Mouse (Mus musculus): Measurements from ENCODE around the gene Rasl11a. TPM values are rescaled to one million over a fixed set of nuclear protein-coding genes. Genes with fewer than 3 reads are reported as not detected.
A peak's percentile ranks its signal among the peaks of the same experiment; 100 is the strongest.

Gene Rasl11a
- 11.2 and 13.0 TPM in 2 replicates for polyA plus RNA-seq (2015; fragmentation: Nextera tagmentation; extraction: Ambion mirVana)

GRCm38 (mm10) chr5:146844945-146845365 lies at the start of gene Rasl11a:
Rasl11a (plus strand) TSS chr5:146845071.
- H3K4me1 ChIP-seq, result peaks cover 27% of the 10 kb centered on the region
- H3K4me3 ChIP-seq (replicated peaks), result peak within 1 kb of the TSS; percentile 65
- H3K4me2 ChIP-seq (replicated peaks), result peak within 1 kb of the TSS; percentile 100
- ATAC-seq (ENCODE audit: insufficient number of reproducible peaks, low FRiP score, low TSS enrichment, low read depth), result peak; percentile 88
- under 1% methylated on average over 40 of the region's 40 CpGs for WGBS
- H3K36me3 ChIP-seq, result no peaks in the 10 kb centered on the region
- H3K9me3 ChIP-seq (replicated peaks), result no peaks in the 10 kb centered on the region
- peak within 1 kb of the TSS; percentile 61; the same call in 1 of the 2 replicates for H3K27ac ChIP-seq (replicated peaks)
- H3K9ac ChIP-seq, result peak within 1 kb of the TSS; percentile 50
- no peaks in the 10 kb centered on the region for H3K27me3 ChIP-seq

GRCm38 (mm10) chr5:146795728-146796127 lies 49.1 kb upstream of the Rasl11a start:
- Histone ChIP-seq H3K9me3 (replicated peaks) (no peaks in the 10 kb centered on the region), H3K27ac (replicated peaks) (no peak overlapping the region), H3K9ac (no peak overlapping the region), H3K27me3 (no peaks in the 10 kb centered on the region), H3K4me3 (replicated peaks) (no peak overlapping the region), H3K4me1 (peaks cover 34% of the 10 kb centered on the region), H3K36me3 (no peaks in the 10 kb centered on the region), H3K4me2 (replicated peaks) (no peak overlapping the region)
- no peak for ATAC-seq (ENCODE audit: insufficient number of reproducible peaks, low FRiP score, low TSS enrichment, low read depth)
- 71% methylated on average over 13 of the region's 13 CpGs for WGBS

- Histone ChIP-seq H3K4me3 (replicated peaks) (no peak overlapping the region), H3K27ac (replicated peaks) (no peak overlapping the region), H3K9ac (no peak overlapping the region), H3K4me1 (peaks cover 13% of the 10 kb centered on the region), H3K9me3 (replicated peaks) (0 out of 2 replicates have a peak, but pooled peaks cover 5% of the 10 kb centered on the region), H3K36me3 (no peaks in the 10 kb centered on the region), H3K27me3 (no peaks in the 10 kb centered on the region), H3K4me2 (replicated peaks) (no peak overlapping the region)
- WGBS, result 53% methylated on average over 9 of the region's 9 CpGs
- no peak for ATAC-seq (ENCODE audit: insufficient number of reproducible peaks, low FRiP score, low TSS enrichment, low read depth)
Measured at GRCm38 (mm10) chr5:146798031-146798430, 46.8 kb upstream of the Rasl11a start.

GRCm38 (mm10) chr5:146806004-146806430 lies 38.9 kb upstream of the Rasl11a start:
- Histone ChIP-seq H3K27ac (replicated peaks) (no peak overlapping the region), H3K9me3 (replicated peaks) (0 out of 2 replicates have a peak, but pooled peaks cover 5% of the 10 kb centered on the region), H3K27me3 (no peaks in the 10 kb centered on the region), H3K4me2 (replicated peaks) (no peak overlapping the region), H3K36me3 (no peaks in the 10 kb centered on the region), H3K4me1 (no peaks in the 10 kb centered on the region), H3K4me3 (replicated peaks) (no peak overlapping the region), H3K9ac (no peak overlapping the region)
- no peak for ATAC-seq (ENCODE audit: insufficient number of reproducible peaks, low FRiP score, low TSS enrichment, low read depth)
- 66% methylated on average over 8 of the region's 8 CpGs for WGBS

GRCm38 (mm10) chr5:146809951-146810350 lies 34.9 kb upstream of the Rasl11a start:
- H3K27me3 ChIP-seq, result no peaks in the 10 kb centered on the region
- H3K4me1 ChIP-seq, result no peaks in the 10 kb centered on the region
- H3K9ac ChIP-seq, result no peak overlapping the region
- no peaks in the 10 kb centered on the region for H3K36me3 ChIP-seq
- WGBS, result 80% methylated on average over 5 of the region's 5 CpGs
- ATAC-seq (ENCODE audit: insufficient number of reproducible peaks, low FRiP score, low TSS enrichment, low read depth), result no peak
- H3K4me2 ChIP-seq (replicated peaks), result no peak overlapping the region
- no peak overlapping the region for H3K4me3 ChIP-seq (replicated peaks)
- H3K27ac ChIP-seq (replicated peaks), result no peak overlapping the region
- no peaks in the 10 kb centered on the region for H3K9me3 ChIP-seq (replicated peaks)

GRCm38 (mm10) chr5:146812866-146813265 lies 32.0 kb upstream of the Rasl11a start:
- no peak overlapping the region for H3K27ac ChIP-seq (replicated peaks)
- H3K9me3 ChIP-seq (replicated peaks), result no peaks in the 10 kb centered on the region
- 86% methylated on average over 5 of the region's 5 CpGs for WGBS
- ATAC-seq (ENCODE audit: insufficient number of reproducible peaks, low FRiP score, low TSS enrichment, low read depth), result no peak
- H3K4me3 ChIP-seq (replicated peaks), result no peak overlapping the region
- H3K36me3 ChIP-seq, result no peaks in the 10 kb centered on the region
- H3K4me2 ChIP-seq (replicated peaks), result no peak overlapping the region
- no peaks in the 10 kb centered on the region for H3K4me1 ChIP-seq
- no peak overlapping the region for H3K9ac ChIP-seq
- no peaks in the 10 kb centered on the region for H3K27me3 ChIP-seq

GRCm38 (mm10) chr5:146813421-146813820 lies 31.4 kb upstream of the Rasl11a start:
- no peak overlapping the region for H3K4me3 ChIP-seq (replicated peaks)
- no peak overlapping the region for H3K9ac ChIP-seq
- H3K36me3 ChIP-seq, result no peaks in the 10 kb centered on the region
- H3K27ac ChIP-seq (replicated peaks), result no peak overlapping the region
- no peaks in the 10 kb centered on the region for H3K9me3 ChIP-seq (replicated peaks)
- H3K27me3 ChIP-seq, result no peaks in the 10 kb centered on the region
- ATAC-seq (ENCODE audit: insufficient number of reproducible peaks, low FRiP score, low TSS enrichment, low read depth), result no peak
- H3K4me2 ChIP-seq (replicated peaks), result no peak overlapping the region
- H3K4me1 ChIP-seq, result no peaks in the 10 kb centered on the region
- WGBS, result 86% methylated on average over 4 of the region's 4 CpGs

GRCm38 (mm10) chr5:146815394-146815793 lies 29.5 kb upstream of the Rasl11a start:
- no peak for ATAC-seq (ENCODE audit: insufficient number of reproducible peaks, low FRiP score, low TSS enrichment, low read depth)
- no peak overlapping the region for H3K4me3 ChIP-seq (replicated peaks)
- 72% methylated on average over 4 of the region's 4 CpGs for WGBS

GRCm38 (mm10) chr5:146817583-146817982 lies 27.3 kb upstream of the Rasl11a start:
- H3K4me3 ChIP-seq (replicated peaks), result no peak overlapping the region
- H3K27me3 ChIP-seq, result no peaks in the 10 kb centered on the region
- ATAC-seq (ENCODE audit: insufficient number of reproducible peaks, low FRiP score, low TSS enrichment, low read depth), result no peak
- no peak overlapping the region for H3K27ac ChIP-seq (replicated peaks)
- H3K4me2 ChIP-seq (replicated peaks), result no peak overlapping the region
- no peaks in the 10 kb centered on the region for H3K9me3 ChIP-seq (replicated peaks)
- no peaks in the 10 kb centered on the region for H3K36me3 ChIP-seq
- H3K9ac ChIP-seq, result no peak overlapping the region
- 79% methylated on average over 8 of the region's 8 CpGs for WGBS
- H3K4me1 ChIP-seq, result peaks cover 4% of the 10 kb centered on the region; the same call in 1 of the 2 replicates

More at GRCm38 (mm10) chr5:146815394-146815793, 29.5 kb upstream of the Rasl11a start:
- Histone ChIP-seq H3K4me1 (peaks cover 4% of the 10 kb centered on the region; the same call in 1 of the 2 replicates), H3K27ac (replicated peaks) (no peak overlapping the region), H3K9ac (no peak overlapping the region), H3K36me3 (no peaks in the 10 kb centered on the region), H3K4me2 (replicated peaks) (no peak overlapping the region), H3K27me3 (no peaks in the 10 kb centered on the region), H3K9me3 (replicated peaks) (no peaks in the 10 kb centered on the region)

GRCm38 (mm10) chr5:146818906-146819623 lies 25.8 kb upstream of the Rasl11a start:
- Histone ChIP-seq H3K9ac (no peak overlapping the region), H3K4me1 (peaks cover 4% of the 10 kb centered on the region; the same call in 1 of the 2 replicates), H3K36me3 (no peaks in the 10 kb centered on the region), H3K27me3 (no peaks in the 10 kb centered on the region), H3K27ac (replicated peaks) (no peak overlapping the region), H3K9me3 (replicated peaks) (no peaks in the 10 kb centered on the region), H3K4me3 (replicated peaks) (no peak overlapping the region), H3K4me2 (replicated peaks) (no peak overlapping the region)
- ATAC-seq (ENCODE audit: insufficient number of reproducible peaks, low FRiP score, low TSS enrichment, low read depth), result no peak
- WGBS, result 72% methylated on average over 8 of the region's 8 CpGs

- WGBS, result 76% methylated on average over 5 of the region's 5 CpGs
- ATAC-seq (ENCODE audit: insufficient number of reproducible peaks, low FRiP score, low TSS enrichment, low read depth), result no peak
Measured at GRCm38 (mm10) chr5:146823005-146823404, 21.9 kb upstream of the Rasl11a start.

More at GRCm38 (mm10) chr5:146823005-146823404, 21.9 kb upstream of the Rasl11a start:
- Histone ChIP-seq H3K27ac (replicated peaks) (no peak overlapping the region), H3K4me3 (replicated peaks) (no peak overlapping the region), H3K36me3 (no peaks in the 10 kb centered on the region), H3K4me2 (replicated peaks) (no peak overlapping the region), H3K27me3 (no peaks in the 10 kb centered on the region), H3K4me1 (peaks cover 9% of the 10 kb centered on the region; the same call in 1 of the 2 replicates), H3K9ac (no peak overlapping the region), H3K9me3 (replicated peaks) (no peaks in the 10 kb centered on the region)

Measured in embryonic facial prominence, embryonic 15.5 days (tissue).